Mouse (Mus musculus): Measurements from ENCODE around the gene Cpne5. TPM values are rescaled to one million over a fixed set of nuclear protein-coding genes. Genes with fewer than 3 reads are reported as not detected.

Gene Cpne5
- polyA plus RNA-seq, 1 experiment: 0.16 TPM

DNA sequence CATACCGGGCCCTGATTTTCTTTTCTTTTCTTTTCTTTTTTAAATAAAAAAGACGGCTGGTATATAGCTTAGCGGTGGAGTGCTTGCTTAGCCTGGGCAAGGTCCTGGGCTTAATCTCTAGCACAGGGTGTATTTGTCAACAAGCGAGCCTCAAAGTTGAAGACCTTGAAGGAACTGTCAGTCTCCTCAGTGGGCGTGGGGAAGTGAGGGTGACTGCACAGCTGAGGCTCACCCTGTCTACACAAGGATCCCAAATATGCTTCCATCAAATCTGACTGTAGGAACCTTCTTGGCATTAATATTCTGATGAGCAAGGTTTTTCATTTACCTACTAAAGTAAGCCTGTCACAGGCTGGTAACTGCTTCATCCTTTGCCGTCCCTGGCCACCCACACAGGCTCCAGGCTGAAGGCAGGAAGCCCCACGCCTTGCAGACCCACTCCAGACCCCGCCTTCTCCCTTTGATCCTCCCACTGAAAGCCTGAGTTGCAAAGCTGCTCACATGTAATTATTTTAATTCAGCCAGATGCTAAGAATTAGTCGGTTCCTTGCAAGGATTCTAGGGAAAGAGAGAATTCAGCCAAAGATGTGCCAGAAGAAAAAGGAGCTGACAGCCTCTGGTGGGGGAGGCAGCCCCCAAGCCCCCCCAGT, 38.7 kb downstream of the Cpne5 start:
- H3ac ChIP-seq (ENCODE audit: control insufficient read depth, insufficient read length, low read depth): no peak overlapping the region
- TF ChIP-seq USF1 (IDR thresholded peaks at IDR 0.05; ENCODE audit: low read depth): no peak
- no peak for TF ChIP-seq CEBPB (IDR thresholded peaks at IDR 0.05; ENCODE audit: low read depth)
- no peak for TF ChIP-seq MAX (IDR thresholded peaks at IDR 0.05)
- TF ChIP-seq MYOD1 (IDR thresholded peaks at IDR 0.05; ENCODE audit: control insufficient read depth, insufficient read length, low read depth): no peak
- no peak for TF ChIP-seq CTCF (IDR thresholded peaks at IDR 0.05; ENCODE audit: control insufficient read depth, insufficient read depth, insufficient read length)
- TF ChIP-seq FOSL1 (IDR thresholded peaks at IDR 0.05; ENCODE audit: insufficient read depth, low read length, poor library complexity, severe bottlenecking): no peak
- TF ChIP-seq MYOG (IDR thresholded peaks at IDR 0.05; ENCODE audit: control insufficient read depth, extremely low read depth, insufficient read length): no peak
- H3K27me3 ChIP-seq (ENCODE audit: control insufficient read depth, insufficient read depth, insufficient read length): peaks cover 4% of the 10 kb centered on the region

DNA sequence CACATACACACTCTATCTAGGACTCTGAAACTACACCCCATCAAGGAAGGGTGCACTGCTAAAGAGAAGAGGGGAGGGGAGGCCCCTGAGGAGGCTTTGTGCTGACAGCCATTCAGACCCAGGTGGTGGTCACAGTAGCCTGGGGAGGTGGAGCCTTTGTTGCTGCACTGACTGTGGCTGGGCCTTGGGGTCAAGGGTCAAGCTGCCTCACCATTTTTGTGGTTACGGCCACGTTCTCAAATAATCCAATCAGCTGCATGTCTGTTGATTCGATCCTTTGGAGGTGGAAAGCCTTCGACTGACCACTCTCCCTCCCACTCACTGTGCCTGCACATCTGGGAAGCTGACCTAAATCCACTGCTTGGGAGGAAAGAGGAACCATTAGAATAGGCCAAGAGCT, 42.4 kb downstream of the Cpne5 start:
- TF ChIP-seq MYOG (IDR thresholded peaks at IDR 0.05; ENCODE audit: control insufficient read depth, extremely low read depth, insufficient read length) (no peak), USF1 (IDR thresholded peaks at IDR 0.05; ENCODE audit: low read depth) (no peak), FOSL1 (IDR thresholded peaks at IDR 0.05; ENCODE audit: insufficient read depth, low read length, poor library complexity, severe bottlenecking) (no peak), MAX (IDR thresholded peaks at IDR 0.05) (no peak), CTCF (IDR thresholded peaks at IDR 0.05; ENCODE audit: control insufficient read depth, insufficient read depth, insufficient read length) (no peak), CEBPB (IDR thresholded peaks at IDR 0.05; ENCODE audit: low read depth) (no peak), MYOD1 (IDR thresholded peaks at IDR 0.05; ENCODE audit: control insufficient read depth, insufficient read length, low read depth) (no peak)
- H3K36me3 ChIP-seq (ENCODE audit: control insufficient read depth, insufficient read depth): no peaks in the 10 kb centered on the region
- peaks cover 7% of the 10 kb centered on the region for H3K27me3 ChIP-seq (ENCODE audit: control insufficient read depth, insufficient read depth, insufficient read length)
- H3K4me3 ChIP-seq (ENCODE audit: insufficient read depth, poor library complexity, severe bottlenecking): no peak overlapping the region
- no peaks in the 10 kb centered on the region for H3K79me2 ChIP-seq (ENCODE audit: control insufficient read depth, insufficient read depth)
- H3K79me3 ChIP-seq (ENCODE audit: low read depth): no peaks in the 10 kb centered on the region
- no peak overlapping the region for H3ac ChIP-seq (ENCODE audit: control insufficient read depth, insufficient read length, low read depth)

More for the DNA sequence above, 38.7 kb downstream of the Cpne5 start:
- no peaks in the 10 kb centered on the region for H3K36me3 ChIP-seq (ENCODE audit: control insufficient read depth, insufficient read depth)
- no peak overlapping the region for H3K4me3 ChIP-seq (ENCODE audit: insufficient read depth, poor library complexity, severe bottlenecking)
- no peaks in the 10 kb centered on the region for H3K79me2 ChIP-seq (ENCODE audit: control insufficient read depth, insufficient read depth)
- H3K79me3 ChIP-seq (ENCODE audit: low read depth): no peaks in the 10 kb centered on the region

DNA sequence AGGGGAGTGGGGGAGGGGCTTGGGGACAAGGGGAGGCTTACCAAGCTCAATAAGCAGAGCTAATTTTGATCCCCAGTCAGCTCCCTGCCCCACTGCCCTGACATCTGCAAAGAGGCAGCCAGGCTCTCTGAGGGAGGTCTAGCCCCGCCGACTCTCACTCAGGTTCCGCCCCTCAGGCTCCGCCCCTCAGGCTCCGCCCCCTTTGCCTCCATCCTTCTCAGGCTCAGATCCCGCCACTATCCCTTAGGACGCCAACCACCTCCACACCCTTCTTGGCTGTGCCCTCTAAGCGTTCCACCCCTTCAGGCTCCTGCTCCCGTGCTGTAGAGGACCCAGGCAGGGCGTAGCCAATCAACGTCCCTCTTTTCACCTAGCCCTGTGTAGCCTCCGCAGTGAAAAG, 49.0 kb downstream of the Cpne5 start:
- Histone ChIP-seq H3K36me3 (ENCODE audit: control insufficient read depth, insufficient read depth) (no peaks in the 10 kb centered on the region), H3K27me3 (ENCODE audit: control insufficient read depth, insufficient read depth, insufficient read length) (peaks cover 7% of the 10 kb centered on the region), H3K79me3 (ENCODE audit: low read depth) (no peaks in the 10 kb centered on the region), H3K4me3 (ENCODE audit: insufficient read depth, poor library complexity, severe bottlenecking) (no peak overlapping the region), H3K79me2 (ENCODE audit: control insufficient read depth, insufficient read depth) (no peaks in the 10 kb centered on the region), H3ac (ENCODE audit: control insufficient read depth, insufficient read length, low read depth) (no peak overlapping the region)
- TF ChIP-seq CTCF (IDR thresholded peaks at IDR 0.05; ENCODE audit: control insufficient read depth, insufficient read depth, insufficient read length) (no peak), CEBPB (IDR thresholded peaks at IDR 0.05; ENCODE audit: low read depth) (no peak), MYOG (IDR thresholded peaks at IDR 0.05; ENCODE audit: control insufficient read depth, extremely low read depth, insufficient read length) (no peak), FOSL1 (IDR thresholded peaks at IDR 0.05; ENCODE audit: insufficient read depth, low read length, poor library complexity, severe bottlenecking) (no peak), USF1 (IDR thresholded peaks at IDR 0.05; ENCODE audit: low read depth) (no peak), MYOD1 (IDR thresholded peaks at IDR 0.05; ENCODE audit: control insufficient read depth, insufficient read length, low read depth) (no peak), MAX (IDR thresholded peaks at IDR 0.05) (no peak)

DNA sequence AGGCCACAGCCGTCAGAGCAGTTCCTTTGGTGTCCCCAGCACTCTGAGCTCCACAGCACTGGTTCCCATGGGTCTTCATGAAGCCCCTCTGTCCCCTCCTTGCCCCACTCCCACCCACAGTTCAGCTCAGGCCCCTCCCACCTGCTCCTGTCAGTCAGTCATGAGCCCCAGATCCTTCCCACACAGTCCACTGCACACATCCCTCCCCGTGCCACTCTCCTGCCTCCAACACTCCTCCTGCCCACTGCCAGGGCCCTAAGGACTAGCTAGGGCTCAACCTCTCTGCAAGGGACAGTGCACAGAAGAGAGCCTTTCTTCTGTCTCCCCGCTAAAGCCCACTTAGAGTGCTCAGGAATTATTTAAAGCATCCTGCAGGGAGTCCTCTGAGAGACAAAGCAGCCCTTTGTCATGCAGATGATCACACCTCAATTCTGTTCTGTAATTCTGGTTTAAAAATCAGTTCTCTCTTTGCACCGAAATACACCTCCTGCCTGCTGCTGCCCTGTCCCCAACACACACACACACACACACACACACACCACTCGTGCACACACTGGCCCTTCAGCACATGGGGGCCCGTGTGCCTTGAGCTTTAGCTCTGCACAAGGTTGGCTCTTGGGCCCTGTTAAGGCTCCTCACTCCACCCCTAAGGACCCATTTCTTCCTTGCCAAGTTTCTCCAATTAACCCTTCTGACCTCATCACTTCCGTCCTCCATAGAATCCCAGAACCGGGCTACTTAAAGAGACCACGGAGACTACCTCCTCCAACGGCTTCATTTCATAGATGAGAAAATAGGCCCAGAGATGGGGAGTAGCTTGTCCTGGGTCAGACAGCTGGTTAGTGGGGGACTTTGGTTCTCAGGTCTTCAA, 50.7 kb downstream of the Cpne5 start:
- no peak overlapping the region for H3ac ChIP-seq (ENCODE audit: control insufficient read depth, insufficient read length, low read depth)
- no peak overlapping the region for H3K4me3 ChIP-seq (ENCODE audit: insufficient read depth, poor library complexity, severe bottlenecking)
- no peaks in the 10 kb centered on the region for H3K79me3 ChIP-seq (ENCODE audit: low read depth)
- TF ChIP-seq USF1 (IDR thresholded peaks at IDR 0.05; ENCODE audit: low read depth) (no peak), CTCF (IDR thresholded peaks at IDR 0.05; ENCODE audit: control insufficient read depth, insufficient read depth, insufficient read length) (no peak), MYOG (IDR thresholded peaks at IDR 0.05; ENCODE audit: control insufficient read depth, extremely low read depth, insufficient read length) (no peak)
- no peaks in the 10 kb centered on the region for H3K36me3 ChIP-seq (ENCODE audit: control insufficient read depth, insufficient read depth)
- H3K79me2 ChIP-seq (ENCODE audit: control insufficient read depth, insufficient read depth): no peaks in the 10 kb centered on the region
- H3K27me3 ChIP-seq (ENCODE audit: control insufficient read depth, insufficient read depth, insufficient read length): peaks cover 7% of the 10 kb centered on the region

DNA sequence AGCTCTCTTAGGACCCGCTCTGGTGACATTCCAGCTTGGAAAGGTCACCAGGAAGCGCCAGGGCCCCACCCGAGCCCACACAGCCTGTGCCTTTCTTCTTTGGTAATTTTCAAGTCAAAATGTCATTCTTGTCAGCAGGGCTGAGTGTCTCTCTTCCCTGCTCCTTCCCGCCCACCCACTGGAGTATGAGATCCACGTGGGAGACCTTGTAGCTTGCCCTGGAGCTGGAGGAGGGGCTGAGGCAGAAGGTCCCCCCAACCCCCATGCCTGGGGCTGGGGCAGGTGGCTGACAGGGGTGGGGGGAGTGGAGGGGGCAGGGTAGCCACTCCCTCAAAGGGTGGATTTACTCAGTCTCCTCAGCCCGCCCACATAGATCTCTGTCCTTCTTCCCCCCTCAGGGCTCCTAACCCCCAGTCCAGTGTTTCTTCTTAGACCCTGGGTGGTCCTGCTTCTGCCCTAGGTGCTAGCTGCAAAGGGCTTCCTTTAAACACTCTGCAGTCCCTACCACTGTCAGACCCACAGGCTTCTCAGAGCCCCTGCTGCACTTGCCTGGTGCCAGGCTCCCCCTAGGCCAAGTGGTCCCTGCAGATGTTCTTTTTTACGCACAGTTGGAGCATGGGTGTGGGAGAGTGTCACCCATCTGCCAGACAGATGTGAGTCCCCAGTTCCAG, 52.5 kb downstream of the Cpne5 start:
- Histone ChIP-seq H3K27me3 (ENCODE audit: control insufficient read depth, insufficient read depth, insufficient read length) (peaks cover 4% of the 10 kb centered on the region), H3K79me3 (ENCODE audit: low read depth) (no peaks in the 10 kb centered on the region), H3K4me3 (ENCODE audit: insufficient read depth, poor library complexity, severe bottlenecking) (no peak overlapping the region), H3K79me2 (ENCODE audit: control insufficient read depth, insufficient read depth) (no peaks in the 10 kb centered on the region), H3K36me3 (ENCODE audit: control insufficient read depth, insufficient read depth) (no peaks in the 10 kb centered on the region), H3ac (ENCODE audit: control insufficient read depth, insufficient read length, low read depth) (no peak overlapping the region)
- TF ChIP-seq CTCF (IDR thresholded peaks at IDR 0.05; ENCODE audit: control insufficient read depth, insufficient read depth, insufficient read length) (no peak), USF1 (IDR thresholded peaks at IDR 0.05; ENCODE audit: low read depth) (no peak), MYOG (IDR thresholded peaks at IDR 0.05; ENCODE audit: control insufficient read depth, extremely low read depth, insufficient read length) (no peak), MAX (IDR thresholded peaks at IDR 0.05) (no peak), CEBPB (IDR thresholded peaks at IDR 0.05; ENCODE audit: low read depth) (no peak), FOSL1 (IDR thresholded peaks at IDR 0.05; ENCODE audit: insufficient read depth, low read length, poor library complexity, severe bottlenecking) (no peak), MYOD1 (IDR thresholded peaks at IDR 0.05; ENCODE audit: control insufficient read depth, insufficient read length, low read depth) (no peak)

Data from C2C12 (cell line).